Mouse (Mus musculus) embryonic fibroblast, embryonic 13.5 days (primary cell): ENCODE measurements around the gene Zfp652.

ENCODE experiments used
- CTCF ChIP-seq: IDR thresholded peaks from 2 replicates; pipeline ENCODE4 v1.5.1; 2011; ENCODE audit warnings: mild to moderate bottlenecking, control low read depth, low read length, moderate library complexity, borderline replicate concordance; ENCODE audit not compliant: insufficient read depth
- POLR2A ChIP-seq: IDR thresholded peaks from 2 replicates; pipeline ENCODE4 v1.6.1; 2011; ENCODE audit warnings: low read depth, mild to moderate bottlenecking, control low read depth, low read length, moderate library complexity

GRCm38 (mm10) chr11:95698541-95698940, 13.9 kb upstream of the Zfp652 start:
- no peak for TF ChIP-seq POLR2A
- no peak for TF ChIP-seq CTCF
